Mouse (Mus musculus) cerebellum, postnatal 4 days (tissue): Measurements from ENCODE around the gene Cmip.
"Not testable (repeated sequence)": the region's sequence is repeated elsewhere in the genome, so short reads cannot be mapped to it uniquely, and the experiment has no call there.

ENCODE experiments used
- DNase-seq, 2 experiments: peaks; one replicate each; pipeline ENCODE4 v3.0.0; 2022; ENCODE audit warnings: low spot score in 2 of 2, mixed read lengths in 1 of 2

The Cmip gene

GRCm38 (mm10) chr8:117420841-117421534 lies 164.1 kb downstream of the Cmip start:
- DNase-seq = no peak

- no peak for DNase-seq
Observed at GRCm38 (mm10) chr8:117421838-117422237, 165.0 kb downstream of the Cmip start.

- peak in 1 of 2 experiments; percentile 11 for DNase-seq
Observed at GRCm38 (mm10) chr8:117422343-117422742, 165.5 kb downstream of the Cmip start.

- peak; percentile 45 to 83 for DNase-seq
Observed at GRCm38 (mm10) chr8:117423029-117423428, 166.2 kb downstream of the Cmip start.

- DNase-seq = not testable (repeated sequence)
Observed at GRCm38 (mm10) chr8:117427816-117428215, 171.0 kb downstream of the Cmip start.

GRCm38 (mm10) chr8:117428524-117429162 lies 171.8 kb downstream of the Cmip start:
- no peak for DNase-seq

GRCm38 (mm10) chr8:117430624-117431023 lies 173.8 kb downstream of the Cmip start:
- no peak for DNase-seq

GRCm38 (mm10) chr8:117431554-117431953 lies 174.7 kb downstream of the Cmip start:
- no peak for DNase-seq

GRCm38 (mm10) chr8:117432111-117432510 lies 175.2 kb downstream of the Cmip start:
- no peak for DNase-seq

GRCm38 (mm10) chr8:117433968-117434367 lies 177.1 kb downstream of the Cmip start:
- DNase-seq = no peak

GRCm38 (mm10) chr8:117436786-117437185 lies 179.9 kb downstream of the Cmip start:
- no peak for DNase-seq

- DNase-seq = no peak
Observed at GRCm38 (mm10) chr8:117437616-117438015, 180.8 kb downstream of the Cmip start.

- no peak for DNase-seq
Observed at GRCm38 (mm10) chr8:117440317-117440716, 183.5 kb downstream of the Cmip start.

GRCm38 (mm10) chr8:117440759-117441158 lies 183.9 kb downstream of the Cmip start:
- DNase-seq = no peak

- DNase-seq = no peak
Observed at GRCm38 (mm10) chr8:117445507-117445906, 188.6 kb downstream of the Cmip start.

GRCm38 (mm10) chr8:117446344-117446997 lies 189.6 kb downstream of the Cmip start:
- DNase-seq = no peak

GRCm38 (mm10) chr8:117451072-117451471 lies 194.2 kb downstream of the Cmip start:
- DNase-seq = no peak

GRCm38 (mm10) chr8:117453974-117454373 lies 197.1 kb downstream of the Cmip start:
- DNase-seq = no peak

GRCm38 (mm10) chr8:117454516-117455116 lies 197.8 kb downstream of the Cmip start:
- no peak for DNase-seq

GRCm38 (mm10) chr8:117455701-117456100 lies 198.8 kb downstream of the Cmip start:
- no peak for DNase-seq

- DNase-seq = no peak
Observed at GRCm38 (mm10) chr8:117458440-117458839, 201.6 kb downstream of the Cmip start.

GRCm38 (mm10) chr8:117462701-117463284 lies 205.9 kb downstream of the Cmip start:
- no peak for DNase-seq
